Mouse (Mus musculus) neutrophil, adult 83 days (primary cell): ENCODE results near the gene Col15a1. TPM values are rescaled to one million over a fixed set of nuclear protein-coding genes. Genes with fewer than 3 reads are reported as not detected.

Source experiments
- total RNA-seq, 2 experiments: library from RNA; stranded (reverse); gene quantifications; one replicate each; pipeline ENCODE4 v1.2.4; 2023

The Col15a1 gene
- total RNA-seq: 1 to 10 TPM in 1 of 2 experiments, under 1 TPM in 1; 0.93 to 1.2 TPM

DNA sequence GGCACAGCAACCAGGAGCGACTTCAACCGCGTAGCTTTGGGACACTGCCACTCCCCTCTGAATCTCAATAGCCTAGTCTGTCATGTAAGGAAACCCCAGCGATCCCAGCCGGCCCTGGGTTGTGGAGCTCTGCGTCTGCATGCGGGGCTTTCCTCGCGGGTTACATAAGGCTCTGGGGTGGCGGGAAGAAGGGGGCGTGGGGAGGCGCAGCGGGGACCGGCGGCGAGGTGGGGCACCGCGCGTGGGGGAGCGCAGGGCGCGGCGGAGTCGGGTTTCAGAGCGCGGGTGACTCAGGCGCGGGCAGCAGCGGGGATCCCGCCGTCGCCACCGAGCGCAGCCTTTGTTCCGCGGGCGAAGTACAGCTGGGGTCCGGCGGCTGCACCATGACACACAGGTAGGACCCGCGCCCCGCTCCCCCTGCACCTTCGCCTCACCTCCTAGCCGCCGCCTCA lies at the start of gene Col15a1:
Gene Col15a1 (plus strand): TSS at position 193 of the 452 bp plus-strand sequence.

DNA sequence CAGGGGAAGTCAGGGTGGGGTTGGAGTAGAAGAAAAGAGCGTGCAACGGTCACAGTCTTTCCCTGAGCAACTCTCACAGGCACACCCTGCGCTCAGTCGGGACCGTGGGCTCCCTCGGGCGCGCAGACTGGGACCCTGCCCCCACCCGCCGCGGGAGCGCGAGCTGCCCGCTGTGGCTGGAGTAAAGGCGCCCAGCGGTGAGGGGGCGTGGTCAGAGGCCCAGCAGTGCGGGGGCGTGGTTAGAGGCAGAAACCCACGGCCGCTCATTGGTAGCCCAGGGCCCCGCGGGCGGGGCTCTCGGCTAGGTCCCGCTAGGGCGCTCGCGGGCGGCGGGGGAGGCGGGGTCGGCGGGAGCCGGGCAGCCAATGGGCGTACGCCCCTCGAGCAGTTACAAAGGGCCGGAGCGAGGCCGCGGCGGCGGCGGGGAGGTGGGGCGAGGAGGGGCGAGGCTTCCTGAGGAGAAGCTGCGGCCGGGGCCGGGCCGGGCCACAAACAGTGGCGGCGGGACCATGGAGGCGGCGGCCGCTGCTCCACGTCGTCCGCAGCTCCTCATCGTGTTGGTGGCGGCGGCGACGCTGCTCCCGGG lies 144.9 kb downstream of the Col15a1 start, which contains the start of gene Tgfbr1:
Gene Tgfbr1 (plus strand): TSS at position 420 of the 586 bp plus-strand sequence.

Other genes with a start within 250 kb of the Col15a1 start
- under 1 TPM in 1 of 2 experiments, not detected in 1; 0.07 TPM for gene Gabbr2, start 216.3 kb upstream of the Col15a1 start, total RNA-seq
- gene Anks6, start 150.7 kb upstream of the Col15a1 start, total RNA-seq: under 1 TPM; 0.18 to 0.29 TPM
- under 1 TPM; 0.35 to 0.39 TPM for gene Galnt12, start 116.3 kb upstream of the Col15a1 start, total RNA-seq
- gene Tgfbr1, start 145.1 kb downstream of the Col15a1 start, total RNA-seq: 10 to 100 TPM; 26.8 to 32.2 TPM